In the genomic region with DNA sequence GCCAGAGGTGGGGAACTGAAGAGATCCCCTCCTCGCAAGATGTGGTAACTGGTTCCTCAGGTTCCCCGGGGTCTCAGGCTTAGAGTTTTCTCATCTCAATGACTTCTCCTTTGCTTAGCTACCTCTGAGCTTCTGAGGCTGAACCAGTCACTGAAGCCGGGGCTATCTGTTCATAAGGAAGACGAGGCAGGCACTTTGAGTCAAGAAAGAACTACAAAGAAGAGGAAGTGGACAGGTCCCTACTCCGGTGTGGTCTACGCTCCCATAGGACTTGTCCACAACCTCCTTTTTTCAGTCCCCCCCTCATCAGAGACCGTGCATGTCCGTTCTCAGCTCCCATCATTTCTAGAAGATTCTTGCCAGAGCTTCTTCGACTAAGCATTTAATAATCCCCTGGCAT, we compare ENCODE assay signal across 18 mouse cellular contexts. TPM values are rescaled to one million over a fixed set of nuclear protein-coding genes. Genes with fewer than 3 reads are reported as not detected.
A peak's percentile ranks its signal among the peaks of the same experiment; 100 is the strongest.
DNase-seq lines count a peak whose midpoint lies in the region; ATAC-seq and TF ChIP-seq lines count a peak whose summit lies in the region.
"Had no signal": no experiment of that assay in that cellular context is flagged by ENCODE, and none has a peak within 500 bp of the region (broad histone marks: within the 10 kb centered on the region; RNA-seq: fewer than 3 reads in every experiment).

No protein-coding gene starts in this region.

- no peaks in the 10 kb centered on the region for H3K9me3 ChIP-seq in midbrain, embryonic 10.5 days (replicated peaks)
- H3K9me3 ChIP-seq in midbrain, embryonic 11.5 days (ENCODE audit: control insufficient read depth, low read length): no peaks in the 10 kb centered on the region
- H3K9me3 ChIP-seq in MEL (replicated peaks; ENCODE audit: insufficient read depth, low read length): no peaks in the 10 kb centered on the region
- H3K9me3 ChIP-seq: G1E; liver, embryonic 12.5 days; megakaryocyte, embryonic 14.5 days had no signal

- H3K4me1 ChIP-seq in heart, adult 2 months (ENCODE audit: control insufficient read depth, insufficient read depth, low read length): no peaks in the 10 kb centered on the region; the same call in 1 of the 2 replicates
- peaks cover 38% of the 10 kb centered on the region for H3K4me1 ChIP-seq in midbrain, embryonic 10.5 days
- peaks cover 5% of the 10 kb centered on the region; the same call in 1 of the 2 replicates for H3K4me1 ChIP-seq in midbrain, embryonic 11.5 days (ENCODE audit: control insufficient read depth, insufficient read depth, low read length)
- peaks cover 0 to 7% of the 10 kb centered on the region in 2 experiments; a peak in 1 of 4 replicates for H3K4me1 ChIP-seq in MEL (ENCODE audit: control insufficient read depth in 1 of 2, insufficient read depth in 2 of 2, low read length in 2 of 2)
- no peaks in the 10 kb centered on the region; the same call in 1 of the 2 replicates for H3K4me1 ChIP-seq in cerebellum, adult 2 months (ENCODE audit: control insufficient read depth, insufficient read depth, low read length)

- no peaks in the 10 kb centered on the region for H3K36me3 ChIP-seq in heart, adult 2 months (ENCODE audit: control insufficient read depth, insufficient read depth, low read length)
- no peaks in the 10 kb centered on the region for H3K36me3 ChIP-seq in midbrain, embryonic 10.5 days
- H3K36me3 ChIP-seq in midbrain, embryonic 11.5 days (ENCODE audit: control insufficient read depth, insufficient read depth, low read length): no peaks in the 10 kb centered on the region
- H3K36me3 ChIP-seq in MEL (ENCODE audit: control insufficient read depth in 1 of 2, insufficient read depth in 2 of 2, low read length in 2 of 2): no peaks in the 10 kb centered on the region
- H3K36me3 ChIP-seq: G1E; liver, embryonic 12.5 days had no signal

- H3K9ac ChIP-seq in heart, adult 2 months (ENCODE audit: low read depth, low read length): peak overlapping the region; percentile 56
- no peak overlapping the region for H3K9ac ChIP-seq in midbrain, embryonic 11.5 days (ENCODE audit: low read length)
- peak overlapping the region; percentile 58 for H3K9ac ChIP-seq in MEL (ENCODE audit: control insufficient read depth, low read depth, low read length, poor library complexity, severe bottlenecking)

- H3K27me3 ChIP-seq in heart, adult 2 months (ENCODE audit: control insufficient read depth, insufficient read depth, low read length): no peaks in the 10 kb centered on the region
- peaks cover 28% of the 10 kb centered on the region for H3K27me3 ChIP-seq in midbrain, embryonic 10.5 days (ENCODE audit: low read depth, poor library complexity, severe bottlenecking)
- H3K27me3 ChIP-seq in midbrain, embryonic 11.5 days (ENCODE audit: control insufficient read depth, insufficient read depth, low read length): no peaks in the 10 kb centered on the region
- no peaks in the 10 kb centered on the region for H3K27me3 ChIP-seq in MEL (ENCODE audit: control insufficient read depth in 1 of 2, insufficient read depth in 2 of 2, low read length in 2 of 2)
- no peaks in the 10 kb centered on the region for H3K27me3 ChIP-seq in cerebellum, adult 2 months (ENCODE audit: control insufficient read depth, insufficient read depth, low read length)

- 63% methylated on average over 9 of the region's 9 CpGs for WGBS in heart, adult 2 months
- WGBS in midbrain, embryonic 10.5 days: 87% methylated on average over 9 of the region's 9 CpGs
- 83% methylated on average over 9 of the region's 9 CpGs for WGBS in midbrain, embryonic 11.5 days
- WGBS in cerebellum, adult 2 months: 81% methylated on average over 9 of the region's 9 CpGs

- no peak overlapping the region for H3K4me2 ChIP-seq in midbrain, embryonic 11.5 days

- TF ChIP-seq EP300 in heart, adult 2 months (IDR thresholded peaks at IDR 0.05; ENCODE audit: insufficient read depth, low read depth, low read length): no peak
- peak in 1 of 2 experiments; percentile 42; a peak in 2 of 4 replicates for TF ChIP-seq EP300 in MEL (IDR thresholded peaks at IDR 0.05; ENCODE audit: low read depth in 1 of 2, low read length in 2 of 2)

- intact Hi-C loops in heart, adult 2 months (cut with DNase I): no loop called here

- H3K4me3 ChIP-seq in heart, adult 2 months: peak overlapping the region; percentile 32; the same call in 1 of the 2 replicates
- peak overlapping the region; percentile 54; the same call in 1 of the 2 replicates for H3K4me3 ChIP-seq in midbrain, embryonic 10.5 days
- no peak overlapping the region for H3K4me3 ChIP-seq in midbrain, embryonic 11.5 days (ENCODE audit: low read depth, low read length)
- H3K4me3 ChIP-seq in MEL (ENCODE audit: control insufficient read depth in 1 of 2, insufficient read depth in 1 of 2, low read depth in 2 of 2, low read length in 2 of 2): peak overlapping the region; percentile 64 to 76
- no peak overlapping the region for H3K4me3 ChIP-seq in cerebellum, adult 2 months (replicated peaks; ENCODE audit: insufficient read depth, low read depth, low read length)

- no peak for TF ChIP-seq CTCF in heart, adult 2 months (IDR thresholded peaks at IDR 0.05)
- no peak for TF ChIP-seq CTCF in MEL (IDR thresholded peaks at IDR 0.05 in 2 of 3, conservative IDR thresholded peaks at IDR 0.05 in 1 of 3; ENCODE audit: control insufficient read depth in 1 of 3, insufficient read depth in 1 of 3, low read depth in 2 of 3, low read length in 3 of 3, poor library complexity in 1 of 3, severe bottlenecking in 1 of 3)
- no peak for TF ChIP-seq CTCF in cerebellum, adult 2 months (IDR thresholded peaks at IDR 0.05; ENCODE audit: borderline replicate concordance, insufficient read depth, low read depth, low read length)

- TF ChIP-seq RAD21 in MEL (IDR thresholded peaks at IDR 0.05; ENCODE audit: low read depth, low read length): no peak

- no peak for TF ChIP-seq POLR2A in heart, adult 2 months (IDR thresholded peaks at IDR 0.05; ENCODE audit: insufficient read depth, low read depth, low read length)
- no peak for TF ChIP-seq POLR2A in MEL (IDR thresholded peaks at IDR 0.05; ENCODE audit: control insufficient read depth in 1 of 2, insufficient read depth in 1 of 2, low read depth in 1 of 2, low read length in 2 of 2, poor library complexity in 1 of 2)
- no peak for TF ChIP-seq POLR2A in cerebellum, adult 2 months (IDR thresholded peaks at IDR 0.05; ENCODE audit: borderline replicate concordance, insufficient read depth, low read length)

- H3K79me2 ChIP-seq in heart, adult 2 months (replicated peaks; ENCODE audit: control insufficient read depth, insufficient read depth, low read length): no peaks in the 10 kb centered on the region
- H3K79me2 ChIP-seq in MEL (ENCODE audit: control insufficient read depth, insufficient read depth, low read length, poor library complexity): no peaks in the 10 kb centered on the region

- no peak for DNase-seq in heart, adult 2 months
- no peak for DNase-seq in heart, adult 9 months (ENCODE audit: low spot score in 2 of 2)
- no peak for DNase-seq in midbrain, embryonic 10.5 days (ENCODE audit: low spot score)
- no peak for DNase-seq in midbrain, embryonic 11.5 days (ENCODE audit: low spot score, missing footprints)
- DNase-seq in MEL (ENCODE audit: low read depth, low spot score): peak; percentile 85
- DNase-seq in cerebellum, adult 2 months: no peak
- DNase-seq in yolk sac, embryonic 10.5 days (ENCODE audit: low spot score): no peak
- DNase-seq: cerebellum, postnatal 14 days; gastrocnemius, postnatal 14 days; kidney, postnatal 10 days; left cerebral cortex, postnatal 4 days; right cerebral cortex, postnatal 4 days had no signal

- peak overlapping the region; percentile 75 for H3K27ac ChIP-seq in heart, adult 2 months
- peak overlapping the region; percentile 81 for H3K27ac ChIP-seq in midbrain, embryonic 10.5 days (replicated peaks)
- no peak overlapping the region for H3K27ac ChIP-seq in midbrain, embryonic 11.5 days (ENCODE audit: low read depth, low read length)
- no peak overlapping the region for H3K27ac ChIP-seq in MEL (ENCODE audit: control insufficient read depth, low read depth, low read length)
- no peak overlapping the region for H3K27ac ChIP-seq in cerebellum, adult 2 months (ENCODE audit: insufficient read depth, low read length)
- H3K27ac ChIP-seq: hindbrain, embryonic 14.5 days; layer of hippocampus, adult 2 months; liver, embryonic 12.5 days had no signal

- ATAC-seq in midbrain, embryonic 11.5 days (ENCODE audit: low FRiP score): no peak
- peak; percentile 72 for ATAC-seq in granulocyte monocyte progenitor cell, adult 5-6 weeks (replicated peaks; ENCODE audit: poor library complexity, severe bottlenecking)

TF ChIP-seq in MEL, 35 proteins besides CTCF, POLR2A, EP300 and RAD21 (continues in another document):
- TF ChIP-seq UBTF (IDR thresholded peaks at IDR 0.05; ENCODE audit: borderline replicate concordance, insufficient read depth, low read depth, low read length) (0 out of 2 replicates have a peak, but pooled peaks have one; percentile 14), MYC (IDR thresholded peaks at IDR 0.05; ENCODE audit: low read depth, low read length) (no peak), POLR2AphosphoS5 (IDR thresholded peaks at IDR 0.05; ENCODE audit: borderline replicate concordance, low read depth, low read length) (no peak), SIN3A (IDR thresholded peaks at IDR 0.05; ENCODE audit: low read length) (0 out of 2 replicates have a peak, but pooled peaks have one; percentile 32)

RNA-seq across cellular contexts. Expression of gene Cd247, which starts 7.1 kb away (rescaled TPM):
- under 1 TPM; 0.52 to 0.76 TPM for total RNA-seq in heart, adult 2 months (2021)
- polyA plus RNA-seq in heart, adult 2 months (2012; rRNA removed): 2.4 and 3.0 TPM in 2 replicates
- 1.6 and 2.7 TPM in 2 replicates for polyA plus RNA-seq in midbrain, embryonic 10.5 days (2016; fragmentation: Nextera tagmentation; extraction: Ambion mirVana)
- 2.0 and 2.1 TPM in 2 replicates for polyA plus RNA-seq in midbrain, embryonic 11.5 days (2014; fragmentation: Nextera tagmentation; extraction: Ambion mirVana)
- 1.3 and 1.5 TPM in 2 replicates for total RNA-seq in MEL (2012; rRNA removed)
- 1 to 10 TPM in 1 of 2 experiments, not detected in 1; 1.7 TPM for polyA plus RNA-seq in MEL (2012; ENCODE audit: insufficient read depth in 1 of 2, insufficient read length in 2 of 2, low read depth in 1 of 2, low replicate concordance in 2 of 2, missing spikeins in 1 of 2)
- total RNA-seq in granulocyte monocyte progenitor cell, adult 5-6 weeks (2014; fragmentation: Nextera tagmentation): not detected in 2 replicates
- 0.26 and 0.56 TPM in 2 replicates for total RNA-seq in granulocyte monocyte progenitor cell, adult 5-6 weeks (2017)
- polyA plus RNA-seq in cerebellum, adult 2 months (2012; rRNA removed): 0.24 and 0.29 TPM in 2 replicates
- total RNA-seq: layer of hippocampus, adult 2 months had no signal

RNA-seq across cellular contexts. Expression of gene Creg1, which starts 17.9 kb away (rescaled TPM):
- total RNA-seq in heart, adult 2 months (2021): 10 to 100 TPM; 85.7 to 93.3 TPM
- polyA plus RNA-seq in heart, adult 2 months (2012; rRNA removed): 77.2 and 121 TPM in 2 replicates
- polyA plus RNA-seq in midbrain, embryonic 10.5 days (2016; fragmentation: Nextera tagmentation; extraction: Ambion mirVana): 31.7 and 36.1 TPM in 2 replicates
- 37.4 and 43.4 TPM in 2 replicates for polyA plus RNA-seq in midbrain, embryonic 11.5 days (2014; fragmentation: Nextera tagmentation; extraction: Ambion mirVana)
- total RNA-seq in MEL (2012; rRNA removed): 83.6 and 105 TPM in 2 replicates
- polyA plus RNA-seq in MEL (2012; ENCODE audit: insufficient read depth in 1 of 2, insufficient read length in 2 of 2, low read depth in 1 of 2, low replicate concordance in 2 of 2, missing spikeins in 1 of 2): 100 to 1,000 TPM in 1 of 2 experiments, not detected in 1; 184 TPM
- 133 and 240 TPM in 2 replicates for total RNA-seq in granulocyte monocyte progenitor cell, adult 5-6 weeks (2014; fragmentation: Nextera tagmentation)
- total RNA-seq in granulocyte monocyte progenitor cell, adult 5-6 weeks (2017): 110 and 206 TPM in 2 replicates
- 51.0 and 57.3 TPM in 2 replicates for polyA plus RNA-seq in cerebellum, adult 2 months (2012; rRNA removed)

Comparison
In these comparisons a context has a peak if more than half of its experiments do, and no peak if none do; other contexts are left out.
1. H3K27ac ChIP-seq: peak in heart, adult 2 months (single experiment) and midbrain, embryonic 10.5 days (single experiment); none in midbrain, embryonic 11.5 days (single experiment), MEL (single experiment) and cerebellum, adult 2 months (single experiment).
2. H3K4me3 ChIP-seq: peak in heart, adult 2 months (single experiment), midbrain, embryonic 10.5 days (single experiment) and MEL (2 of 2); none in midbrain, embryonic 11.5 days (single experiment) and cerebellum, adult 2 months (single experiment).